Mouse (Mus musculus): ENCODE results near the gene Evx2. TPM values are rescaled to one million over a fixed set of nuclear protein-coding genes. Genes with fewer than 3 reads are reported as not detected.
A peak's percentile ranks its signal among the peaks of the same experiment; 100 is the strongest.

Evx2 gene
- polyA plus RNA-seq, 1 experiment from 2014 or later: not detected

DNA sequence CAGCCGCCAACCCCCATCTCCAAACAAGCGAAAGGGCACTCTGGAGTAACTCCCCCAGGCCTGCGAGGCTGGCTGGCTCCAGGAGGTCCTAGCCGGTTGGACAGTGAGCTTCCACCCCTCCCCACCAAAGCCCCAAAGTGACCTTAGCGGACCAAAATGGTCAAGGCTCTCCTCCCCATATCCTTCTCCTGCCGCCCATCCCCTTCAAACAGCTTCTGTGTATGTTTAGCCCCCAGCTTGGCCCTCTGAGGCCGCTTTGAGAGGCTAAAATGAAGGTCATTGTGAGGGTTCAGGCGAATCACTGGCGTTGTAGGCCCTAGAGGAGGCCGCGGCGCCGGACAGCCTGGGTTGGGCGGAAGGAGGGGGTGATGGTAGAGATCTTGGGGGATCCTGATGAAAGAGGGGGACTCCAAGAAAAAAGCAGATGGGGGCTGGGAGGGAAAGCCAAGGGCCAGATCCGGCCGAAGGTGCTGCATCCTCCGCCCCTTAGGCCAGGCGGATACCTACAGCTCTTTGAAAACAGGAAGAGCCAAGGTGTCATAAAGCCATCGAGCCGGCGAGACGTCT is 41.3 kb upstream of the Evx2 start:
- H3K4me2 ChIP-seq: no peak overlapping the region

DNA sequence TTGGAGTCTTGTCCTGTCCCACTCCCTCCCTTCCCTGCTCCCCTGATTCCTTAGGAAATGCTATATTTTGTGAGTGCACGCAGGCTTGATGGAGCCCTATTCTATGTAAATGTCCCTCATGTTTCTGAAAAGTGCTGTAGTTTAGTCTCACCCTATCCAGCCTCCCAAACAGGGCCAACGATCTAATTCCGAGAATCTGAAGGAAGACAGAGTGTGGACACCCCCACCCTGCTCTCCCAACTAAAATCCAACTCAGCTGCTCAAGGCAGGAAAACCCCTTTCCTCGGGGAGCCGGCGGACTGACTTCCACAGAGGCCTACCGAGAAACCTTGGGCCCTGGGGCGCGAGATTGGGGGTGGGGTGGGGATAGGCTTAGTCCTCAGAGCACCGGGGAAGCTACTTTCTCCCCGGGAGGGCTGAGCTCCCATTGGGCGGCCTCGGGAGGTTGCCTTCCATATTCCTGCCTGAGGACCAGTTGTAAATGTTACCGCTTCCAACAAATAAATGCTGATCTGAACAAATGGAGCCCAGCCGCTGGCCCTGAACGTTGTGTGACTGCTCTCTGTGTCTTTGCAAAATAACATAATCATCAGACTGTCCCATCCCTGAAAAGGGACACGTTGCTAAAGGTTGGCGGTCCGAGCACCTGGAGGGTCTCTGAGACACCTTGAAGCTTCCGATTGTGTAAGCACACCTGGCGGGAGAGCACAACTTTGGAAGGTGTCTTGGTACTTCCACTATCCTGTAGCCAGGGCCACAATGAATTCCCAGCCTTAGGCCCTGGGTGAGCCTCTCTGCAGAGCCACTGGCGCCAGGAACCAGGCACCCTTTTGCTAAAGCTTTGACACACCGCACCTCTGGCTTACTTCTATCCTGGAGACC is 40.5 kb upstream of the Evx2 start:
- WGBS: 9% methylated on average over 23 of the region's 23 CpGs
- peaks cover 93% of the 10 kb centered on the region for H3K27me3 ChIP-seq (replicated peaks)
- peaks cover 17% of the 10 kb centered on the region for H3K4me1 ChIP-seq
- no peaks in the 10 kb centered on the region for H3K36me3 ChIP-seq
- H3K9me3 ChIP-seq: no peaks in the 10 kb centered on the region
- no peak overlapping the region for H3K9ac ChIP-seq
- H3K4me3 ChIP-seq (replicated peaks): no peak overlapping the region
- H3K4me2 ChIP-seq: no peak overlapping the region
- no peak for ATAC-seq (ENCODE audit: insufficient read depth, low FRiP score, low read depth)
- H3K27ac ChIP-seq: no peak overlapping the region

More for the DNA sequence above, 41.3 kb upstream of the Evx2 start:
- H3K9ac ChIP-seq: no peak overlapping the region
- no peaks in the 10 kb centered on the region for H3K9me3 ChIP-seq
- ATAC-seq (ENCODE audit: insufficient read depth, low FRiP score, low read depth): no peak
- 8% methylated on average over 21 of the region's 22 CpGs for WGBS
- peaks cover 24% of the 10 kb centered on the region for H3K4me1 ChIP-seq
- no peak overlapping the region for H3K4me3 ChIP-seq (replicated peaks)
- H3K27me3 ChIP-seq (replicated peaks): peaks cover 93% of the 10 kb centered on the region
- no peak overlapping the region for H3K27ac ChIP-seq
- no peaks in the 10 kb centered on the region for H3K36me3 ChIP-seq

DNA sequence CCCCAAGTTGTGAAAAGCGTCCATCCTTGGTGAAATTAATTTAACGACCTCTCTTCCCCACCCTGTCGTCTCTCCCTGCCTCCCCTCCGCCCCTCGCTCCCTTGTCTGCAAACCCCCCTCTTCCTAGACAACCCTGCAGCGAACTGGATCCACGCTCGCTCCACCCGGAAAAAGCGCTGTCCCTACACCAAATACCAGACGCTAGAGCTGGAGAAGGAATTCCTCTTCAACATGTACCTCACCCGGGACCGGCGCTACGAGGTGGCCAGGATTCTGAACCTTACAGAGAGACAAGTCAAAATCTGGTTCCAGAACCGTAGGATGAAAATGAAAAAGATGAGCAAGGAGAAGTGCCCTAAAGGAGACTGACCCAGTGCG is 39.7 kb upstream of the Evx2 start:
- peaks cover 12% of the 10 kb centered on the region for H3K4me1 ChIP-seq
- no peaks in the 10 kb centered on the region for H3K9me3 ChIP-seq
- no peak overlapping the region for H3K4me3 ChIP-seq (replicated peaks)
- no peak overlapping the region for H3K9ac ChIP-seq
- no peak overlapping the region; the same call in 1 of the 2 replicates for H3K4me2 ChIP-seq
- 3% methylated on average over 17 of the region's 17 CpGs for WGBS
- H3K27ac ChIP-seq: no peak overlapping the region
- ATAC-seq (ENCODE audit: insufficient read depth, low FRiP score, low read depth): no peak
- no peaks in the 10 kb centered on the region for H3K36me3 ChIP-seq
- H3K27me3 ChIP-seq (replicated peaks): peaks cover 93% of the 10 kb centered on the region

DNA sequence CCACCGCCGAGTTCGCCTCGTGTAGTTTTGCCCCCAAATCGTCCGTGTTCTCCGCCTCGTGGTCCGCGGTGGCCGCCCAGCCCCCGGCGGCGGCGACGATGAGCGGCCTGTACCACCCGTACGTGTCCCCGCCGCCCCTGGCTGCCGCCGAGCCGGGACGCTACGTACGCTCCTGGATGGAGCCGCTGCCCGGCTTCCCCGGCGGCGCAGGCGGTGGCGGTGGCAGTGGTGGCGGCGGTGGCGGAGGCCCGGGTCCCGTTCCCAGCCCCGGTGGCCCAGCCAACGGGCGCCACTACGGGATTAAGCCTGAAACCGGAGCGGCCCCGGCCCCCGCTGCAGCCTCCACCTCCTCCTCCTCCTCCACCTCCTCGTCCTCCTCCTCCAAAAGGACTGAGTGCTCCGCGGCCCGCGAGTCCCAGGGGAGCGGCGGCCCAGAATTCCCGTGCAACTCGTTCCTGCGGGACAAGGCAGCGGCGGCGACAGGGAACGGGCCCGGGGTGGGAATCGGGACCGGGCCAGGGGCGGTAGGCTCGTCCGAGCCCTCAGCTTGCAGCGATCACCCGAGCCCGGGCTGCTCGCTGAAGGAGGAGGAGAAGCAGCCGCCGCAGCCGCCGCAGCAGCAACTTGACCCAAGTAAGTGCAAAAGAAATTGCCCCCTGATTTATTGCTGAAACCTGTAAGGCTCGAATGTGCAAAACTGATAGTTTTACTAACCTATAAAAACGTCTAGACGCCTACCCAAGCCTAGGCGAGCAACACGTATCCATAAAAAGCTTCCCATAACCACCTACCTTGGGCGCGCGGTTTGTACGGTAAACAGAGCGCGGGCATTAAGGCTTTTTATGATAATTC is 39.1 kb upstream of the Evx2 start:
- no peak overlapping the region for H3K9ac ChIP-seq
- ATAC-seq (ENCODE audit: insufficient read depth, low FRiP score, low read depth): no peak
- H3K9me3 ChIP-seq: no peaks in the 10 kb centered on the region
- peak overlapping the region; percentile 56 for H3K4me2 ChIP-seq
- H3K4me1 ChIP-seq: peaks cover 12% of the 10 kb centered on the region
- H3K27me3 ChIP-seq (replicated peaks): peaks cover 93% of the 10 kb centered on the region
- H3K27ac ChIP-seq: no peak overlapping the region
- WGBS: 1% methylated on average over 70 of the region's 86 CpGs
- no peaks in the 10 kb centered on the region for H3K36me3 ChIP-seq
- peak overlapping the region; percentile 34 for H3K4me3 ChIP-seq (replicated peaks)

DNA sequence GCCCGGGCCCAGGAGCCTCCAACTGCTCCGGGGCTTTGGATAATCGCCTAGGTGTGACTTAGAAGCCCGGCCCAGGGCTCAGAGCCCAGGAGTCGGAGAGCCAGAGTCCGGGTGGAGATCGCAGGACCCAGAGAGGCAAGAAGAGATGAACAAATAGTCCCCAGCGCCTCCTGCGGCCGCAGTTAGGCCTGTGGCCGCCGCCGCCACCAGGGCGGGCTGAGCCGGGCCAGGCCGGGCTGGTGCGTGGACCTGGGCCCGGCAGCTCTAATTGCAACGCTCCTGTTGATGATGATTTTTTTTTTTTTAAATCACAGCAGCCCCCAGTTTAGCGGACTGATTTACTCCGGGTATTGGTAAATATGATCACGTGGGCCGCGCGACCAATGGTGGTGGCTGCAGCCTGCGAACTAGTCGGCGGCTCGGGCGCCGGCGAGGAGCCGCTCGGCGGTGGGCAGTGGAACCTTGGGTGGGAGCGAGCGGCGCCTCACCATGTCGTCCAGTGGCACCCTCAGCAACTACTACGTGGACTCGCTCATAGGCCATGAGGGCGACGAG is 38.3 kb upstream of the Evx2 start, which contains the start of gene Hoxd9:
TSS of gene Hoxd9 (plus strand) at position 161 of the 555 bp plus-strand sequence.
- Histone ChIP-seq H3K9me3 (no peaks in the 10 kb centered on the region), H3K27me3 (replicated peaks) (peaks cover 93% of the 10 kb centered on the region), H3K4me2 (peak within 1 kb of the TSS; percentile 56), H3K9ac (no peak within 1 kb of the TSS), H3K27ac (no peak within 1 kb of the TSS), H3K4me3 (replicated peaks) (peak within 1 kb of the TSS; percentile 34), H3K36me3 (no peaks in the 10 kb centered on the region), H3K4me1 (peaks cover 12% of the 10 kb centered on the region)
- ATAC-seq (ENCODE audit: insufficient read depth, low FRiP score, low read depth): 0 out of 2 replicates have a peak, but pooled peaks have one; percentile 14
- 2% methylated on average over 43 of the region's 43 CpGs for WGBS

DNA sequence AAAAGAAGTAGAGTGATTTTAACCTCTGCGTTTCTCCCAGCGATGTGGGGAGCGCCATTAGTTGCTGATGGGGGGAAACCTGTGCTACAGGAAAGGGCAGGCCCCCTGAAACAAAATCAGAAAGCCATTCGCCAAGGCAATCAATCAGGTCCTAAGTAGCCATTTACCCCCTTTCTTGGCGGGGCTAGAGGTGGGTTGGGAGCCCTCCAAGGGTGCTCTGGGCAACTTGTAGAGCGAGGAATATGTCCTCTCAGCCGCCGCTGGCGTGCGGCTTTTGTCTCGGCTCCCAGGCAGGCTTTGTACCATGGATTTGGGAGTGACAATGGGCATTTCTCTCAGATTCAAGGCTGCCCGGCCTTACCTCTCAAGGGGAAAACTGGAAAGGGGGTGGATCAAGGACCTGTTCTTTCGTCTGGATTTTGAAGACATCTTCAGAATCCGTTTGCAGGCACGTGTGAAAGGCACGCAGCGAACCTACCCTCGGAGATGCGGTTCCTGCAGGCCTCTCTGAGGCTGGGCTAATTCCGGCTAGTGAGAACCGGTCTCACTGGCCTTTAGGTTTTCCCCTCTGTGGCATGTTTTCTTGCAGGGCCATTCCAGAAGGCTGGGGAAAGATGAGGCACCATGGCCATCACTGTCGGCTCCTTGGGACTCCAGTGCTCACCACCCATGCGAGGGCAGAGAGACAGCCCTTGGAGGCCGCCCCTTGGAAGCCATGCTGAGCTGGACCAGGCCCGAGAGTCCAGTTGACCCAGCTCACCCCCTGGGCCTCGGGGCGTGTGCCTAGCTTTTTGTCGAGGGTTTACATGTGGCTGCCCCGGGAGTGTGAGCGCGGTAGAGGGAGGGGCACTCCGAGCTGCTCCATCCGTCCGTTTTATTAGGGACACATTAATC is 37.3 kb upstream of the Evx2 start:
- H3K9me3 ChIP-seq: no peaks in the 10 kb centered on the region
- no peak overlapping the region for H3K9ac ChIP-seq
- no peaks in the 10 kb centered on the region for H3K36me3 ChIP-seq
- 2% methylated on average over 34 of the region's 34 CpGs for WGBS
- H3K4me3 ChIP-seq (replicated peaks): no peak overlapping the region
- peaks cover 97% of the 10 kb centered on the region for H3K27me3 ChIP-seq (replicated peaks)
- peaks cover 12% of the 10 kb centered on the region for H3K4me1 ChIP-seq
- H3K4me2 ChIP-seq: no peak overlapping the region
- no peak for ATAC-seq (ENCODE audit: insufficient read depth, low FRiP score, low read depth)
- H3K27ac ChIP-seq: no peak overlapping the region

DNA sequence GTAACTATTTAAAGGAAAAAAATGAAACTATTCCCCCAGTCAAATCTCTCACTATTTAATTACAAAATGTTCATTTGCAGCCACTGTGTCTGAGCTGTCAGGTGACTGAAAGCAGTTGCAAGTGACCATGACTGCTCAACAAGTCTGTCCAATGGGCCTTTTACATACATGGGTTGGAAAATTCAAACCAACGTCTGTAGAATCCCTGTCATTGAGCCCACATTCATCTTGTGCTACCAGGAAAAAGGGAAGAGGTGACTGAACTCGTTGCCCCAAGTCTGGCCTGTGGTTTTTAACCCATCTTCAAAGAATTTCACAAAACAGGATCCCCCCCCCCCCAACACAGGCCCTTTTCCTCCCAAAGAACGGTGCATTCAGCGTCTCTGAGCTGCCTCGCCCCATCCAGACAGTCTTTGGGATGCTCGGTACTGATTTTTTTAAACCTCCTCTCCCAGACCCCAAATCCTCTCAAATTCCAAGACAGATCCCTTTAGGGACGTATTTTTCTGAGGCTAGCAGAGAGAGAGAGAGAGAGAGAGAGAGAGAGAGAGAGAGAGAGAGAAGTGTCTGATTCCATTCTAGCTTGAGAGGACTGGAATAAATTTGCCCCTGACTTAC is 36.6 kb upstream of the Evx2 start:
- Histone ChIP-seq H3K27me3 (replicated peaks) (peaks cover 100% of the 10 kb centered on the region), H3K4me3 (replicated peaks) (no peak overlapping the region), H3K9ac (no peak overlapping the region), H3K36me3 (no peaks in the 10 kb centered on the region), H3K4me2 (no peak overlapping the region), H3K4me1 (peaks cover 16% of the 10 kb centered on the region), H3K27ac (no peak overlapping the region), H3K9me3 (no peaks in the 10 kb centered on the region)
- whole genome bisulfite sequencing: 3% methylated on average over 7 of the region's 7 CpGs
- ATAC-seq (ENCODE audit: insufficient read depth, low FRiP score, low read depth): no peak

DNA sequence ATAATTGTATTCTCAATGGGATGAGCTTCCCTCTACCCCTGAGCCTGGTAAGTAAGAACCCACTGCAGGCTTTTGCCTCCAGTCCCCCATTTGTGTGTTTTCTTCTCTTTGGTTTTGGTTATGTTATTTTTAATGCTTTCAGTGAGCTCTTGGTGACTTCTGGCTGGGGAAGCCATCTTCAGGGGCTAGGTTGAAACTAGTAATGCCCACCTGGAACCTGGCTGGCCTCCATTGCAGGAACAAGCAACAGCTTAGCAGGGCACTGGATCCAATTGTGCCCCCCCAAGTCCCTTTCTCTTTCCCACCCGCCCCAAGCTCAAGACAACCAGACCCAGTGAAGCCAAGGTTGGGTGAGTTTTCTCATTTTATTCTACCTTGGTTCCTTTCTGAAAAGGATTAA is 36.0 kb upstream of the Evx2 start:
- H3K27me3 ChIP-seq (replicated peaks): peaks cover 98% of the 10 kb centered on the region
- no peaks in the 10 kb centered on the region for H3K36me3 ChIP-seq
- H3K9me3 ChIP-seq: no peaks in the 10 kb centered on the region
- H3K9ac ChIP-seq: no peak overlapping the region
- no peak for ATAC-seq (ENCODE audit: insufficient read depth, low FRiP score, low read depth)
- peaks cover 16% of the 10 kb centered on the region for H3K4me1 ChIP-seq
- H3K4me3 ChIP-seq (replicated peaks): no peak overlapping the region
- no peak overlapping the region for H3K4me2 ChIP-seq
- WGBS: 26% methylated on average over 1 of the region's 1 CpGs
- H3K27ac ChIP-seq: no peak overlapping the region

DNA sequence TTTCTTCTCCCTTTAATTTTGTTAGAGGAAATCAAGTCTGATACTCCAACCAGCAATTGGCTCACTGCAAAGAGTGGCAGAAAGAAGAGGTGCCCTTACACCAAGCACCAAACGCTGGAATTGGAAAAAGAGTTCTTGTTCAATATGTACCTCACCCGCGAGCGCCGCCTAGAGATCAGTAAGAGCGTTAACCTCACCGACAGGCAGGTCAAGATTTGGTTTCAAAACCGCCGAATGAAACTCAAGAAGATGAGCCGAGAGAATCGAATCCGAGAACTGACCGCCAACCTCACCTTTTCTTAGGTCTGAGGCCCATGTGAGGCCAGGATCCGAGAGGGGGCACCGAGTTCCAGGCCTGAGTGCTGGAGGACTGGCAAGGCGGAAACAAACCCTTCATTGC is 34.7 kb upstream of the Evx2 start:
- no peak for ATAC-seq (ENCODE audit: insufficient read depth, low FRiP score, low read depth)
- no peak overlapping the region for H3K27ac ChIP-seq
- H3K27me3 ChIP-seq (replicated peaks): peaks cover 96% of the 10 kb centered on the region
- no peak overlapping the region for H3K4me3 ChIP-seq (replicated peaks)
- H3K4me1 ChIP-seq: peaks cover 16% of the 10 kb centered on the region
- H3K36me3 ChIP-seq: no peaks in the 10 kb centered on the region
- WGBS: 3% methylated on average over 16 of the region's 16 CpGs
- no peak overlapping the region for H3K4me2 ChIP-seq
- H3K9ac ChIP-seq: no peak overlapping the region
- H3K9me3 ChIP-seq: no peaks in the 10 kb centered on the region

DNA sequence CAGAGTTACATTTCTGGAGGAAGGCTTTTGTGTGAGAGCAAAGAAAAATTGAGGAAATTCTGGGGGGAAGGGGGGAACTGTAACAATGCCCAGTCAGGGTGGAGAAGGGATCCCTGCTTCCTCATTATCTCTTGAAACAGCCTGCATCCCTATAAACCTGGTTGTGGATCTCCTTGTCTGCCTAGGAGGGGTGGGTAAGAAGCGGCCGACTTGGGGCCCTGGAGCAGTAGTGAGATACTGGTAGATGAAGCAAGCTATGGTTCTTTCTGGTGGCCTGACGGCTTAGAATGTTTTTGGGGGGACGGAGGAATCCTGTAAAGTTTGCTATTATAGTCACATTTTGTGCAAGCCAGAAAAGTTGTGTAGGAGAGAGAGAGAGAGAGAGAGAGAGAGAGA is 34.1 kb upstream of the Evx2 start:
- no peaks in the 10 kb centered on the region for H3K9me3 ChIP-seq
- 8% methylated on average over 4 of the region's 4 CpGs for WGBS
- no peak overlapping the region for H3K9ac ChIP-seq
- no peak overlapping the region for H3K4me3 ChIP-seq (replicated peaks)
- H3K36me3 ChIP-seq: no peaks in the 10 kb centered on the region
- H3K4me2 ChIP-seq: no peak overlapping the region
- peaks cover 96% of the 10 kb centered on the region for H3K27me3 ChIP-seq (replicated peaks)
- no peak overlapping the region for H3K27ac ChIP-seq
- H3K4me1 ChIP-seq: peaks cover 14% of the 10 kb centered on the region
- no peak for ATAC-seq (ENCODE audit: insufficient read depth, low FRiP score, low read depth)
